Mouse (Mus musculus) CD4-positive naive resting alpha-beta T cell, adult 76 days (primary cell): ENCODE measurements around the gene Fscn3. TPM values are rescaled to one million over a fixed set of nuclear protein-coding genes. Genes with fewer than 3 reads are reported as not detected.

ENCODE experiments used
- total RNA-seq: library from RNA; stranded (reverse); gene quantifications from one replicate; pipeline ENCODE4 v1.2.4, GENCODE M21; 2023

Fscn3 gene
- not detected for total RNA-seq

GRCm38 (mm10) chr6:28427096-28427839, at the start of gene Fscn3:
Fscn3 (plus strand) TSS chr6:28427789.

GRCm38 (mm10) chr6:28397681-28398203, 29.8 kb upstream of the Fscn3 start, which contains the start of gene Zfp800:
Zfp800 (minus strand) TSS chr6:28398005.

DNA sequence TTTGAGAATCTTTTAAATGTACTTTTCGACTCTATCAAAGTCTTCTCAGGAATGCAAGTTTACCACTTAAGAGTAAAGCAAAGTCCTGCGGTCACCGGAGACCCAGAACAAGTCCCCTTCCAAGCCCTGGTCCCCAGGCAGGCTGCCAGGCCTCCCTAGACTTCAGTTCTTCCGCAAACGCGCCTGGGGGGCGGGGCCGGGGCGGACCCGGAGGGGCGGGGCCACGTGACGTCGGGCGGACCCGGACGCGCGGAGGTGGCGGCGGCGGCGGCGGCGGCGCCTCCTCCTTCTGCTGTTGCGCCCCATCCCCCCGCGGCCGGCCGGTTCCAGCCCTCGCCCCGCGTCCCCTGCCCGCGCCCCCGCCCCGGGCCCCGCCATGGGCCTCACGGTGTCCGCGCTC, 4.3 kb upstream of the Fscn3 start, which contains the start of gene Arf5:
Gene Arf5 (plus strand): TSS at position 248 of the 400 bp plus-strand sequence.

DNA sequence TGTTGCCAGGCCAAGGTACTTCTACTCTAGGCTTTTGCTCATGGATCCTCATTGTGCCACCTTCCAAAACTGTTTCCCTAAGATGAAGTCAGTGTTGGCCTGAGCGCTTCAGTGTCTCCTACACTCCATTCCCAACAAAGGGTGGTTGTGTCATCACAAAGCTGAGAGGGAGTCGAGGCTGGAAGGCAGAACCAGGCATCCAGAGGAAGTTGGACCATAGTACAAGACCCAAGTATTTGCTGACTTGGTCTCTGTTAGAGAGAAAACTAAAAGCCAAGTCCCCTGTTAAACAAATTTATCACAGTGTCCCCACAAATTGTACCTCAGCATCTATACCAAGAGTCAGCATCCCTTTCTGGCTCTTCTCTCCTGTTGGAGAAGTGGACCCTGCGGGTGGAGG, 701 bp downstream of the Fscn3 start, which contains the start of gene Gcc1:
Gene Gcc1 (minus strand): TSS at position 101 of the 400 bp plus-strand sequence.

GRCm38 (mm10) chr6:28449253-28449652, 21.7 kb downstream of the Fscn3 start, which contains the start of gene Pax4:
Pax4 (minus strand) TSS chr6:28449353.

DNA sequence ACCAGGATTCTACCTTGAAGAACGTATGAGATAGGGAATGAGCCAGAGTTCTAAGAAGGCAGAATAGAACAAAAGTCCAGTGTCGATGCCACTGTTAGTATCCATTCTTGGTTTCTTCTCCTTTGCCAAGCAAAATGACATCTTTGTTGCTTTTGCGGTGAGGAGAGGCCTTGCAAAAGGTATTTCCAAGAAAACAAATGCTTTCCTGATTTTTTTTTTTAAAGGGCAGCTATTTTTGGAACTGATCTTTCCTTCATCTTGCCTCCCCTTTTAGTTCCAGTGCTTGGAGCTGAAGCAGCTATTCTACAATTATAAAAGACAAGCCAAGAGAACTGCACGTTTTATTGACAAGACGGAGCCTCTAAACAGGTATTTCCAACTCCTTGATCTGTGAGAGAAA, 47.2 kb downstream of the Fscn3 start, which contains the start of gene Snd1:
Gene Snd1 (plus strand): TSS at position 301 of the 400 bp plus-strand sequence.

Other genes with a start within 250 kb of the Fscn3 start
- gene Zfp800, start 29.8 kb upstream of the Fscn3 start, total RNA-seq = 46.1 TPM
- 171 TPM for gene Arf5, start 4.2 kb upstream of the Fscn3 start, total RNA-seq
- 20.1 TPM for gene Gcc1, start 601 bp downstream of the Fscn3 start, total RNA-seq
- not detected for gene Pax4, start 21.6 kb downstream of the Fscn3 start, total RNA-seq
- 113 TPM for gene Snd1, start 47.4 kb downstream of the Fscn3 start, total RNA-seq